Mouse (Mus musculus) megakaryocyte, embryonic 14.5 days (primary cell): ENCODE results near the gene Cwc22. TPM values are rescaled to one million over a fixed set of nuclear protein-coding genes. Genes with fewer than 3 reads are reported as not detected.

Experiments used
- H3K27me3 ChIP-seq: replicated peaks from 2 replicates; pipeline ENCODE3; 2012; ENCODE audit warnings: inconsistent platforms
- H3K36me3 ChIP-seq: replicated peaks from 2 replicates; pipeline ENCODE3; 2012; ENCODE audit warnings: low read length, inconsistent platforms, mixed read lengths
- H3K4me1 ChIP-seq: 2 replicates; pipeline ENCODE4 v1.6.1; 2012; ENCODE audit warnings: inconsistent platforms
- H3K4me3 ChIP-seq: replicated peaks from 2 replicates; pipeline ENCODE3; 2012; ENCODE audit warnings: moderate library complexity, mild to moderate bottlenecking, inconsistent platforms
- H3K9me3 ChIP-seq: 2 replicates; pipeline ENCODE4 v1.6.1; 2012; ENCODE audit warnings: inconsistent platforms
- FLI1 ChIP-seq: IDR thresholded peaks from 2 replicates; pipeline ENCODE4 v1.6.1; 2012; ENCODE audit warnings: low read length, inconsistent platforms, mixed read lengths
- GATA1 ChIP-seq: IDR thresholded peaks from 3 replicates; pipeline ENCODE4 v1.6.1; 2012; ENCODE audit warnings: mixed read lengths, low read length, inconsistent platforms, borderline replicate concordance
- polyA plus RNA-seq: library from polyadenylated mRNA; stranded (reverse); fragments of >175 nt; gene quantifications from 2 replicates; pipeline ENCODE4 v1.2.3, GENCODE M21; 2012; ENCODE audit warnings: low replicate concordance; ENCODE audit not compliant: insufficient read depth

Cwc22 gene
- polyA plus RNA-seq, 1 experiment, result 32.2 TPM

DNA sequence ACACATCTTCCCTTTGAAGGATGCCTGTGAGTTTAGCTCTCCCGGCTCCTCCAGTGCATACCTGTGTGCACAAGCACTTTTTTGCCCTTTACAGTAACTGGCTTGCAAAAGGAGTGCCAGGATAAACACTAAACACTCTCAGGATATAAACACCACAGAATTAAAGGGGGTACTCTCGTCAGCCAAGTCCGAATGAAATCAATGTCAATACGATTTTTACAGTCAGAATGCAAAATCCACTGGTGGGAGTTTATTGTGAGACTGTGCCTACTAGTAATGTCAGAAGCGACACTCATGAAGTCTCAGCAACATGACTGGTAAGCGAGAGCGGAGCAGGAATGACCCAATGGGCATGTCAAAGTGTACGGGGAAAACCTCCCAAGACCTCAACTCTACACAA, 52.7 kb downstream of the Cwc22 start:
- peaks cover 70% of the 10 kb centered on the region for H3K36me3 ChIP-seq
- H3K4me3 ChIP-seq, result no peak overlapping the region
- H3K9me3 ChIP-seq, result peaks cover 13% of the 10 kb centered on the region
- no peaks in the 10 kb centered on the region for H3K27me3 ChIP-seq
- TF ChIP-seq FLI1 (no peak), GATA1 (no peak)
- H3K4me1 ChIP-seq, result peaks cover 5% of the 10 kb centered on the region; the same call in 1 of the 2 replicates

DNA sequence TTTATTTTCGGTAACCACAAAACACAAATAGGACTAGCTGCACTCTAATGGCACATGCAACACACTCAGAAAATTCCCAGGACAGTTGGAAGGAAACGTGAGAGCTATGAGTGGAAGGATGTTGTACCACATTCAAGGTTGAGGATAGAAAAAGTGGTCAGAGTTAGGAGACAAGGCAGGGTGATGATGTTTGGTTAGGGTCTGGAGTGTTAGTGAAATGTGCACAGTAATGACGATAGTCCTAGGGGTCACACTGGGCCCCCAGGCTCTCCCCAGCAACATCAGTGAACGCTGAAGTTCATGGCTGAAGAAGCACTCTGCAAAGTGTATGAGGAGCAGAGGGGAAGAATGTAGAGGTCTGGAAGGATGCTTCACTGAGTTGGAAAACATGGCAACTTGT, 53.6 kb downstream of the Cwc22 start:
- Histone ChIP-seq H3K4me1 (0 out of 2 replicates have a peak, but pooled peaks cover 3% of the 10 kb centered on the region), H3K4me3 (no peak overlapping the region), H3K9me3 (peaks cover 13% of the 10 kb centered on the region), H3K36me3 (peaks cover 61% of the 10 kb centered on the region), H3K27me3 (no peaks in the 10 kb centered on the region)
- TF ChIP-seq FLI1, result peak; percentile 66; the same call in 1 of the 2 replicates
- no peak for TF ChIP-seq GATA1

DNA sequence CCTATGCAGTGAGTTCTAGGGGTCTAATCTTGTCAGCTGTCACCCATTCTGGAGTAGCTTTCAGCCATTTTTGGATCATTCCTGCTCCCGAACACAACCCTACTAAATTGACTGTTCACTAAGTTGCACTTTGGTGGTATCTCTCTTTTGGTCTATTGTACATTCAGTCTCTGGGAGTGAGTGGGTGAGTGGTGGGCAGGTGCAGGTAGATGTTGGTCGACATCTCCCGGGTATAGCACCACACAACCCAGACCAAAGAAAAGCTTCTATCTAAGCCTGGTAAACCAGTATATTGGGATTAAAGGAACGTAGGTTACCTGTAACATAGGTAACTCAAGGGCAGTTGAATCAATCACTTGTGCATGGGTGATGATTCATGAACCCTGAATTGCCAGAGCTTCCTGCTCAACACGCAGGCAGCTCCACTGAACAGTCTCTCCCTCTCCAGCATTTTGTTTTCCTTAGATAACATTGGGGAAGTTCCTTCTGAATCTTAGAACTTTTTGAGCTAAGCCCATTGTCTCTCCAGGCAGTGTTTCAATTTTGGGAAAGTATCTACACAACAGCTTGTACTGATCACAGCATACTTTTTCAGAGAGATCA, 55.2 kb downstream of the Cwc22 start:
- TF ChIP-seq GATA1 (no peak), FLI1 (peak; percentile 63; the same call in 1 of the 2 replicates)
- H3K27me3 ChIP-seq, result no peaks in the 10 kb centered on the region
- H3K9me3 ChIP-seq, result peaks cover 13% of the 10 kb centered on the region
- peaks cover 48% of the 10 kb centered on the region for H3K36me3 ChIP-seq
- H3K4me3 ChIP-seq, result no peak overlapping the region
- H3K4me1 ChIP-seq, result no peaks in the 10 kb centered on the region

DNA sequence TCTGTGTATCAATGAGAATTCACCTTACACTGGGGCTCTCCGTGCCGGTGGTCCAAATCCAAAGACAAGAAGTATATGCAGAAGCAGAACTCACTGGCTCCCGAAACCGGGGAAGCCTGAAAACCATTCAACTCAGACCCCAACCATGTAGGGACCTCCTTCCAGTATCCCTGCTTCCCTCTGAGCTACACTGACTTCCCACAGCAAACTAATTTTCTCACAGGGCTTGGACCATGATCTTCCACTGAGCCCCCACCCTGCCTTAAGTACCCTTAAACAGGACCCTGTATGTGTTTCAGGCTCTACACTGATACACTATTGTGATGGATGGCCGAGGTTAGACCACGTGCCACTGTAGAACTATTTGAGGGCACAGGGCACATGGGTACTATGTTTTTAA, 56.2 kb downstream of the Cwc22 start:
- Histone ChIP-seq H3K27me3 (no peaks in the 10 kb centered on the region), H3K9me3 (peaks cover 13% of the 10 kb centered on the region), H3K4me1 (no peaks in the 10 kb centered on the region), H3K4me3 (peak overlapping the region; percentile 1), H3K36me3 (peaks cover 46% of the 10 kb centered on the region)
- no peak for TF ChIP-seq FLI1
- peak; percentile 61; the same call in 2 of the 3 replicates for TF ChIP-seq GATA1

DNA sequence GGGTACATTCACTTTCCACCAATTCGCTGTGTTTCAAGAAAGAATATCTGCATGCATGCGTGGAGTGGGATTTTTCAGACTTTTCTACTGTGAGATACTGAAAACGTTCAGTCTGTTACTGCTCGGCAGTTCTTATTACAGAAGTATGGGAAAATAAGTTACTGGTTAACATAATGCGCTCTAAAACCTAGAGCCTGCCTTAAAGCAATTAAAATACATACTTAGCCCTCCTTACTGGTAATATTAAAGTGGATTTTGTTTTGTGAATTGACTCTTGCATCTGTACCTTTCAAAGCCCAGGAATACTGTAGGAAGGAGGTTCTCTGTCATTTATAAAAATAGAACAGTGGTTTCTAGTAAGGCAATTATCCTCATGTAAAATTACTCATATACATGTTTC, 56.8 kb downstream of the Cwc22 start:
- Histone ChIP-seq H3K36me3 (peaks cover 40% of the 10 kb centered on the region), H3K4me3 (no peak overlapping the region), H3K27me3 (no peaks in the 10 kb centered on the region), H3K4me1 (no peaks in the 10 kb centered on the region), H3K9me3 (peaks cover 13% of the 10 kb centered on the region)
- no peak for TF ChIP-seq FLI1
- no peak for TF ChIP-seq GATA1

DNA sequence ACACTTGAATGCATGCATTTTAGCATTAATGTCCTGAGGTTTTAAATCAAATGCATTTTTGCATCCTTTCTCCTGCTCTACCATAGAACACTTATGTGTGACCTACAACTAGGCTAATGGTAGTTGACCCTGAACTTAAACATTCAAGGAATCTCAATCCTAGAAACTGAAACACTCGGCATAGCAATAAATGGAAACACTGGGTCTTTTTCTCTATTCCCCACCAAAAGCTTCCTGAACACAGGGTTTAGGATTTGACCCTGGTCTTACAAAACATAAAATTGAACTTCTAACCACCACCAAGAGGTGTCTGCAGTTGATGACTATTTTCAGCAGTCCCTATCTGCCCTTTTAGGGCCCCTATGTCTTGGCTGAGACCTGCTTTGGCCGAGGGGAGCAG, 57.3 kb downstream of the Cwc22 start:
- H3K9me3 ChIP-seq, result peaks cover 15% of the 10 kb centered on the region
- peaks cover 36% of the 10 kb centered on the region for H3K36me3 ChIP-seq
- H3K4me1 ChIP-seq, result no peaks in the 10 kb centered on the region
- no peak for TF ChIP-seq GATA1
- TF ChIP-seq FLI1, result no peak; the same call in 1 of the 2 replicates
- no peaks in the 10 kb centered on the region for H3K27me3 ChIP-seq
- no peak overlapping the region for H3K4me3 ChIP-seq

DNA sequence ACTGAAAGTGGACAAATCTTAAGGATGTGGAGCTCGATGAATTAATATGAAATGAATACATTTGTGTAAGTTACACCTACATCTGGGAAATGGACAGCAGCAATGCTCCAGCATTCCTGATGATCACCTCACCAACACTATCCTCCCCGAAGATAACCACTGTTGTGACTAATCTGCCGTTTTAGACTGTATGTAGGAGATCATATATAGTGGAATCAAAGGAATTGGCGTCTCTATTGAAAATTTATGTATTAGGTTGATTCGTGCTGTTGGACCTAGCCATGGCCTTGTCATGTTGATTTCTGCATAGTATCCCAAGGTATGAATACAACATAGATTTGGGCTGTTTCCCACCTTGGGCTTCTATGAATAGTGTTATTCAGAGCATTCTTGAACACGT, 58.1 kb downstream of the Cwc22 start:
- peaks cover 28% of the 10 kb centered on the region for H3K36me3 ChIP-seq
- TF ChIP-seq FLI1 (peak; percentile 3; the same call in 1 of the 2 replicates), GATA1 (no peak)
- H3K4me1 ChIP-seq, result no peaks in the 10 kb centered on the region
- H3K9me3 ChIP-seq, result peaks cover 22% of the 10 kb centered on the region
- no peak overlapping the region for H3K4me3 ChIP-seq
- H3K27me3 ChIP-seq, result no peaks in the 10 kb centered on the region

DNA sequence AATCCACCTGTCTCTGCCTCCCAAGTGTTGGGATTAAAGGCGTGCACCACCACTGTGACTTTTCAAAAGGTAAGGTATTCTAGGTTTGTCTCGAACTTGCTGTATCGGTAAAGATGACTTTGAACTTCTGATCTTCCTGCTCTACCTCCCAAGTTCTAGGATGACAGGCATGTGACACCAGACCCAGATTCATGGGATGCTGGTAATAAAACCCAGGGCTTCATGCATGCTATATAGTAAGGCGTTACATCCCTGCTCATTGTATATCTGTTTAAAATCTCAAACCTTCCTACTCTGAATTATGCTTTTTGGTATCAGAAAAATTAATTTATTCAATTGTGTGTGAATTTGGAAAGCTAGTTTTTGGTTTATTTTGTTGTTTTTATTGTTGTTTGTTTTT, 59.0 kb downstream of the Cwc22 start:
- Histone ChIP-seq H3K9me3 (peaks cover 22% of the 10 kb centered on the region), H3K4me1 (no peaks in the 10 kb centered on the region), H3K36me3 (peaks cover 19% of the 10 kb centered on the region), H3K4me3 (no peak overlapping the region), H3K27me3 (no peaks in the 10 kb centered on the region)
- no peak for TF ChIP-seq GATA1
- TF ChIP-seq FLI1, result no peak

DNA sequence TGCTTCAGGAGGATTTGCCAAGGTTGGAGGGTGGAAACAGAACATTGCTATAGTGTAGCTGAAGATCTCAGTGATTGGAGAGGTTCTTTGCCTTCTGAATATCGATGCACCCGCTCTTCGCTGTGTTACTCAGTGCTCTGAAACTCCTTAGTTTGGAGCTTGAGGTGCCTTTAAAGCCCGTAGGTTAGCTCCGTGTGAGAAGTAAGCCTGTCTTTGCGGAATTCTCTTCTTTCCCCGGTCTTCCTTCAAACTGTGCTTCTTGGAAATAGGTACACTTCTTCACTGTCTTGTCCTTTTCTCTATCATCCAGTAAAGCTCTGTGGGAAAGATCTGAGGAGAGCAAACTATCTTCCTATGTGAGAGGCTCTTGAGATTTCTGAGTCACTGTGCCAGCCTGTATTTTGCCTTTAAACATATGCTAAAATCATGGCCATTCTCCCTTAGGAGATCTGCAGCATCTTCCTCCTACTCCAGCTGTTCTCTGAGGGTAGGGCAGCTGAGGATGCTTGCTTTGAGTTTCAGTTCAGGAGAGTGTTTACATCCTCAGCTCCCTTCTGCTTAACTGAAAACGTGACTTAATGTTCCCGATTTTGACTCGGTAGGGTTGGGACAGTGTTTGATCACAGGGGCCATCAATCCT, 60.6 kb downstream of the Cwc22 start:
- TF ChIP-seq FLI1, result no peak; the same call in 1 of the 2 replicates
- no peak; the same call in 2 of the 3 replicates for TF ChIP-seq GATA1

DNA sequence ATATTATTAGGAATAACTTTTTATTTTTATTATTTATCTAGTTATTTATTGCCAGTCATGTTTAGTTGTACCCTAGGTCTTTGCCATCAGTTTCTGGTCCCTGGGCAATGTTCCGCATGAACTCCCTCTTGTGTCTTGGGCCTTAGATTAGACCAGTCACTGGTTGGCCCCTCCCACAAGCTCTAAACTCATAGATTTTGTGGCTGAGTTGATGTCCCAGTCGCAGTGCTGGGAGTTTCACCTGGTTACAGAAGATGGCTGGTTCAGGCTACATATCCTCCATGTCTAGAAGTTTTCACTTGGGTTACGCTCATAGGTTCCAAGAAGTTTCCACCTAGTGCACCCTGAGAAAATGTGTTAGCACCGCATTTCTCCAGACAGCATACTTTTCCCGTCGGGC, 61.1 kb downstream of the Cwc22 start:
- no peaks in the 10 kb centered on the region for H3K4me1 ChIP-seq
- no peak overlapping the region for H3K4me3 ChIP-seq
- TF ChIP-seq FLI1 (no peak), GATA1 (no peak)
- H3K9me3 ChIP-seq, result peaks cover 11% of the 10 kb centered on the region
- H3K27me3 ChIP-seq, result no peaks in the 10 kb centered on the region
- H3K36me3 ChIP-seq, result peaks cover 6% of the 10 kb centered on the region

More for the DNA sequence above, 60.6 kb downstream of the Cwc22 start:
- H3K4me1 ChIP-seq, result no peaks in the 10 kb centered on the region
- no peak overlapping the region for H3K4me3 ChIP-seq
- H3K36me3 ChIP-seq, result peaks cover 9% of the 10 kb centered on the region
- no peaks in the 10 kb centered on the region for H3K27me3 ChIP-seq
- H3K9me3 ChIP-seq, result peaks cover 15% of the 10 kb centered on the region
